Mouse (Mus musculus): ENCODE data around the gene Ptprh.

The Ptprh gene

DNA sequence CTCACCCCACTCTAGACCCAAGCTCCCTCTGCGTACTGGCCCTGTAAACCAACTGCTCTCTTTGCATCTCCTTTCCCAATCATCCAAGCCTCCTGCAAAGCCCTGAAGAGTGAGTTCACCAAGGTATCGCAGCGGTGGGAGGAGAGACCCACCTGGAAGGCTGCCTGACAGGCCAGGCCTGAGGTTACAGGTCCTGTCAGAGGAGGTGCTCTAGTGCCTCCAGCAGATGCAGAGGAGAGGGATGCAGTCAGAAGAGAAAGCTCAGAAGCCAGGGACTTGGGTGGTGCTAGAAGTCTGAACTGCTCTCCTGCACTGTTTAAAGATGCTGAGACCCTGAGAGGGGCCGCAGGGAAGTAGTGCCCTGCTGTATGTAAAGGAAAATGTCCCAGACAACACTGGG, 104.8 kb downstream of the Ptprh start:
- no peak for DNase-seq
